Mouse (Mus musculus): Measurements from ENCODE around the gene P4htm.

DNA sequence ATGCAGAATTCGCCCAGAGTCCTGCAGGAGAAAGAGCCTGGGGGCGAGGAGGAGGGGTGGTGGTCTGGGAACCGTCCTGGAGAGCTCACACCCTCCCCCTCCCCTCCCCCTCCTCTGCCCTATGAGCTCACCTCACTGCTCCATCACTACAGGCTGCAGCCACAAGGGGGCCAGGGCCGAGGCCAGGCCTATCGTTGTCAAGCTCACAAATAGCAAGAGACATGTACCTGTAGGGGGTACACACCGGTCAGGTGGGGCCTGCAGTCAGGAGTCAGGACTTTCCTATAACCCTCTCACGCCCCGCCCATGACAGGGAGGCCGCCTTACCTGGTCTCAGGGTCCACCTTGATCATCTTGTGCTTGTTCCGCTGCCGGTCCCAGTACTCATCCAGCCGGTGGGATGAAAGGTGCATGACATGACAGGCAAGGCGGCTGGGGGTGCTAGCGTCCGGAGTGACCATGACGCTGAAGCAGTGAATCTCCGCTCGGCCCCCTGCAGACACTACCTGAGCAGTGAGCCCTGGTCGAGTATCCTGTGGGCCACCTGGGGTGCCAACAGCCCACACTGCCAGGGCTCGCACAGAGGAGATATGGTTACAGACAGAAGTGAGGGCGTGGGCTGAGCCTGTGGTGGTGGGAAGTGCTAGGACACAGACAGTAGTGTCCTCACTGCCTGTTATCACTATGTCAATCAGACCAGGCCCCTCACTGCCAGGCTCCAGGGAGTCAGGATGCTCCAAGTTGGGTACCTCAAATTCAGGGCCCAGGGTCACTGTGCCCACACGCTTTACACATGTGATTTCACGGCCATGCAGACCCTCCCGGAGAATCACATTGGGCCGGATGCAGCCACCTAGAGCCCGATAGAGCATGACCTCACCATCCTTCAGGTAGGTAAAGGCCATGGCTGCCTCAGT is 23.4 kb downstream of the P4htm start:
- no peak for TF ChIP-seq POLR2A (IDR thresholded peaks at IDR 0.05; ENCODE audit: low read depth, low read length)
- peak; percentile 56; the same call in 1 of the 2 replicates for TF ChIP-seq CTCF (IDR thresholded peaks at IDR 0.05; ENCODE audit: extremely low read depth, insufficient read depth, insufficient read length, insufficient replicate concordance)
